Mouse (Mus musculus) olfactory bulb, adult 2 months (tissue): ENCODE data around the gene Adm2.

Experiments used
- CTCF ChIP-seq: fragments of 200-500 bp; IDR thresholded peaks from 2 replicates; pipeline ENCODE4 v1.5.1; 2012; ENCODE audit warnings: low read depth, mild to moderate bottlenecking, low read length, moderate library complexity; ENCODE audit not compliant: insufficient read depth
- POLR2A ChIP-seq: fragments of 200-500 bp; IDR thresholded peaks from 2 replicates; pipeline ENCODE4 v1.6.1; 2012; ENCODE audit warnings: mild to moderate bottlenecking, low read depth, low read length, moderate library complexity; ENCODE audit not compliant: insufficient read depth

DNA sequence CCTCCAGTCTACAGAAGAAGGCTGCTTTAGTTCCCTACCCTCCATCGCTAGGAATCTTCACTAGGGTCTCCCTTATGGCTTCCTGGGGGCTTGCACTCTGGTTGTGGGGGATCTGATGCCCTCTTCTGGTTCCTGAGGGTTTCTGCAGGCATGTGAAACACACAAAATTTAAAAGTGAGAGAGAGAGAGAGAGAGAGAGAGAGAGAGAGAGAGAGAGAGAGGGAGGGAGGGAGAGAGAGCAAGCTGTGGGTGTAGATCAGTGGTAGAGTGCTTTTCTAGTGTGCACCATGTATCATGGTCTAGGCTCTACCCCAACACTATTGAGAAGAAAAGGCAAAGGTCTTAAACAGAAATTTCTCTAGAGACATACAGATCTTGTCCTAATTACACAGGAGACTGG lies 19.2 kb downstream of the Adm2 start:
- TF ChIP-seq POLR2A, result no peak
- no peak for TF ChIP-seq CTCF
